Mouse (Mus musculus): ENCODE data around the gene Olfr549.

Gene Olfr549

DNA sequence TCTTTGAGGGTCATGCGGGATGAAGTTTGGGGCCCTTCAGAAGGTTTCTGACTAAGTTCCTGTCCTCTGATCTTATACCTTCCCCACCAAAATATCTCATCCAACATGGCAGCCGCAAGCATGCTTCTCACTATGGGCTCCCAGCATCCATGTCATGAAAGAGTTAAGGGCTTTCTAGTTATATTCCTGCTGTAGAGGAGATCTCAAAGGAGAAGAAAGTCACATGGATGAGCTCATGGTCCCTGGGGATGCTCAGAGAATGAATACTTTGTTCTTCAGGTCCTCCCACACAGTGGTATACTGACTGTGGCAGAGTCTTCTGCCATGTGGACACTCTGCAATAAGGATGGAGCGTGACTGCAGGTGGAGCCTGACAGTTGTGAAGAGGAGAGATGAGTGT lies at the start of gene Olfr549:
Olfr549 (plus strand) TSS at position 301 of the 400 bp plus-strand sequence.
- CTCF ChIA-PET: no interaction called here

DNA sequence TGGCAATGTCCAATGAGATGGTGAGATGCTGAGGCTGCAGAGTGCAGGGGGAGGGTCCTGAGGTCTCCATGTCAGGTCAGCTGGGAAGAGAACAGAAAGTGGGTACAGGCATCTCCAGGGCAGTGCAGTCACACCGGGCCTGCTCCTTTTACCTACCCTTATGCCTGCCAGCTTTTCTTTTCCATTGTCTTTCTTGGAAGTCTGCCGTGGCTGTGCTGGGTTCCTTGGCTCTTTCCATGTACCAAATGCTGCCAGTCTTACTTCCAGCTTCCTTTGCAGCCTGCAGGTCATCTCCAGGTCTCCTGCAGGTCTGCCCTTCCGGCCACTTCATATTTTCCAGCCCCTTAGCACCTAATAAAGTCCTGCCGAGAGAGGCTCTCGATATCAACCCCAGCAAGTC lies 47.7 kb upstream of the Olfr549 start:
- CTCF ChIA-PET: no interaction called here

DNA sequence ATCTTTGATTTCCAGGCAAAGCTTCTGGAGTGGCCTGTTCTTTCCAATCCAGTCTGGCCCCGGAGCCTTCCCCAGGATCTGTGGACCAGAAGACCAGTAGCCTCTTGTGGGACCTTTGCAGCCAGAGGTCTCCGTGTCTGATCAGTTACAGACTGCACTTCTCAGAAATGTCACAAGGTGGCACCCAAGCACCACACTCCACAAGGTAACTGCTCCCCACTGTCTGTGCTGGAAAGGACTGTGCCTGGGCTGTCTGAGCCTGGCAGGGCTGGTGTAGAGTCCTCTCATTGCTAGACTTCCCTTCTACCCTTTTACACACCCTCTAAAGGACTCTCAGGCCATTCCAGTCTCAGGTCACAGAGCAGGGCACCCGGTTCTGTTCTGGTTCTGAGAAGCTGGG lies 42.8 kb upstream of the Olfr549 start:
- CTCF ChIA-PET: no interaction called here

DNA sequence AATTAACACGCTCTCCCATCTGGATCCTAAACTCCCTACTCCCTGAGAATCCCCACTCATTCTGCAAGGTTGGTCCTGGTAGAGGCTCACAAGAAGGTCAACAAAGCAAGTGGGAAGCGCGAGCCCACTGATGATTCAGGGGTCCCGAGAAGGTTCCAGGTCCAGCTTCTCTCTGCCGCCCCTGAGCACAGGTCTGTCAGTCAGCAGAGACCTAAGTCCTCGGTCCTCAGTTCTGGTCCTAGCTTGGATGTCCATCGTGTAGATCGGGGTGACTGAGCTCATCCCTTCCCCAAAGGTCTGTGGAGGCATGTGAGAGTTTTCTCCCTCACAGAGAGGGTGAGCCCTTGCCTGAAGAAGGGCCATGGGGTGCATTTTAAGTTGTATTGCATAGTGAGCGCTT lies 41.6 kb upstream of the Olfr549 start:
- CTCF ChIA-PET: no interaction called here

DNA sequence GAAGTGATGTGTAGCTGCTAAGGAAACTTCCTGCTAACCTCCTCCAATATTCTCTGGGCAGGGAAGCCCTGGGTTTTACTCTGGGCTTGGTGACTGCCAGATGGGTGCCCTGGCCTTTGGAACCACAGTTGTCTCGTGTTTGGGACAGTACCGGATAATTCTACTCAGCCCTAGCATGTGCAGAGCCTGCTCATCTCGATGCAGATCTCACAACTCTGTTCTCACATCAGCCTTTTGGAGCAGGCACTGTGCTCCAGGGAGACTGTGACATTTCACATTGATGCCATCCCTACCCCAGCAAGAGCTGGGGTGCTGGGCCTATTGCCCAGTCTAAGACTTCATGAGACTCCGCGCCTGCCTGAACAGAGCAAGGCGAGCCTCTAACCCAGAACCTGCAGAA lies 41.0 kb upstream of the Olfr549 start:
- CTCF ChIA-PET: no interaction called here

DNA sequence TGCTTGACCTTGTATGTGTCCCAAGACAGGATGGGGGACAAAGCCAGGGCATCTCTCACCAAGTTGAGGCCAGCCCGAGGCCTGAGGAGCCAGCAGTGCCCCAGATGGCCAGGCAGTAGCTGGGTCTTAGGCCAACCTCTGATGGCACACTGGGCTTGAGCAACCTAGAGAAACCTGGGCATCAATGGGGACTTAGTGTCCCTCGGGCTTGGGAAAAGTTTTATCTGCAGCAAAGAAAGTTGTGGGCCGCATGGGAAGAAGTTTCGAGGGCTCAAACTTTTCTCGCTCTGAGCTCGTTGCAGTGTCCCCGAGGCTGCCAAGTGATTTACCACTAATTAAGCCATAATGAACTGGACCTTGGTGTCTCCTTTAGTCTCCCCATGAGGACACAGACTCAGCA lies 39.9 kb upstream of the Olfr549 start:
- CTCF ChIA-PET: no interaction called here

DNA sequence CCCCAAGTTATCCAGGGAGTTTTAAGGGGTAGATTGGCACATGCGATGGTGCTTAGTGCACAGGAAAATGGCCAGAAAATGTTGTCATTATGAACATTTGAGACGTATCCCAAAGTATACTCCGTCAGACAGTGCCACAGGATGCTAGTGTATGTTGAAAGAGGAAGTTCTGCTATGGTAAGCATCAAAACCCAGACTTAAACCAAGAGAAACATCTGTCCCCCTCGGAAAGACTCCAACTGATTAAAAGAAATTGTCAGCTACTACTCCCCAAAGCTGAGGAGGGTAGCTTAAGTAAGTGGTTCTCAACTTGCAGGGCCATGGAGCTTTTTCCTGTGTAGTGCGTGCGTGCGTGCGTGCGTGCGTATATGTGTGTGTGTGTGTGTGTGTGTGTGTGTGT lies 37.7 kb upstream of the Olfr549 start:
- CTCF ChIA-PET: interaction anchor here (0.6 to 1.5 kb wide), 2 partner anchors 20 to 122 kb away, joined by 3 read pairs; no protein-coding TSS in a partner anchor

DNA sequence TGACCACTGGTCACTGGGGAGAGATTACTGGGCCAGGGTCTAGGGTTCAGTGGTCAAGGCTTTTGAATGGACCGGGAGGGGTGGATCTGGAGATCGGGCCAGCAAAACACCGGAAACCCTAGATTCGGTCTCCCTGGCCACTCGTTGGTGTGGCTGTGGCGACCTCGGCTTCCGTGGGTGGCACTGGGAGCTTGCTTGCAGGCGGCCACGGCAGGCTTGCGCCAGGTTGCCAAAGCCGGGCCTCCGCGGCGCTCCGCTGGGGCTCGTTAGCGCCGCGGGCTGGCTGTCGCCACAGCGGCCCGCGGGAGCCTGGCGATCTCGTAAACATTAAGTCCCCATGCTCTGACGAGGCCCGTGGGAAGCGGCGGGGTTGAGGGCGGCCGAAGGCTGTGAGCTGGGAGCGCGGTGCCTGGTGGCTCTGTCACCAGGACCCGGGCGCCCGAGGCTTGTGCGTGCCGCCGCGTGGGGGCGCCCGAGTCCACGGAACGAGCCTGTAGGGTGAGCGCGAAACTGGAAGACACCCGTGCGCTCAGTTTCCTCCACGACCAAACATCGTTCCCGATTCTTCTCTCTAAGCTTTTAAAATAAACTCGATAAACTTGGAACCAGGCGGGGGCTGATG lies 36.7 kb upstream of the Olfr549 start:
- CTCF ChIA-PET: interaction anchor here (0.5 to 1.5 kb wide), 5 partner anchors 29 to 180 kb away, joined by 3 to 13 read pairs (median 3); no protein-coding TSS in a partner anchor

DNA sequence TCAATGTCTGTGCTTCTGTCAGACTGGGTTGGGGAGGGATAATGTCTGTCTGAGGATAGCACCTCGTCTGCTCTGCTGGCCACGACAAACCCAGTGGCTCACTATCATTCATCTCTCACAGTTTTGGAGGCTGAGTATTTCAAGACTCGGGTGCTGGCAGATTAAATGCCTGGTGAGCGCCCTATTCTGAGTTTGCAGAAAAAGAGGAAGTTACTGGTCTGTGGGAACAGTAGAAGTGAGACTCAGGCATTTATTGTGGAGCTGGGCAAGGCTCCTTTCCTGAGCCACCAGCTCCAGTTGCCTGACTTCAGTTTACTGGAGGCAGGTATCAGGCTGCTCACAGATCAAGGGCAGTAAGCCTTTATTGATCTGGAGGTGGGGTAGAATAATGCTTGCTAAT lies 35.5 kb upstream of the Olfr549 start:
- CTCF ChIA-PET: interaction anchor here (0.6 to 0.9 kb wide), 2 partner anchors 9 to 1278 kb away, joined by 3 to 5 read pairs; no protein-coding TSS in a partner anchor

DNA sequence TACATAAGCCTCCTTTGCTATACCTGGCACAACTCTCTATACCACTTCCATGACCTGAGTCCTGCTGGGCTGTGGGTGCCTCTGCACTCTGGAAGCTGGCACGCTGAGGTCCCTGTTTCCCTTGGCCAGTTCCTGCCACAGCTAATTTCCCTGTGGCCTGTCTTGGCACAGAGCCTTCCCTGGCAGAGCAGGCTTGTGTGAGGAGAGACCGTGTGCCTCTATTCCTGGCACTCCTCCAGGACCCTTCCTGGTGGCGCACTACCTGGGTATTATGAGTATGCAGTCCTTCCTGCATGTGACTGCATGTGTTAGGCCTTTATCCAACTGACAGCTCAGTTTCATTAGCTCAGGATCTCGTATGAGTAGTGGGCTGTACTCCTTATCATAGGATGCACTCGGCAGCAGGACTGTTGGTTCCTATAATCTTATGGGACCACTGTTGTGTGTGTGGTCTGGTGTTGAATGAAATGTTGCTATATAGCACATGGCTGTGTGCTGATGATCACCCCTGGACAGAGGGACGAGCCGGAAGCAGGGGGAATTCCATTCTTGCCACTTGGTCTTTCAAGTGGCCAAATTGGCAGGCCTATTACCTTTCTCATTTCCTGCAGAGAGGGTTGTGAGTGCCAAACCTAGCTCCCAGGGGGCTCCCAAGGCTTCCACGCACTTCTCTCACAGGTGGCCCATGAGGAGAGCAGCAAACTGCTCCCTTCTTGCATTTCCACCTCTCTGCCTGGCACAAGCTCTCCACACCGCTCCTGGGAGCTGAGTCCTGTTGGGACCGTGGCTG lies 33.2 kb upstream of the Olfr549 start:
- CTCF ChIA-PET: no interaction called here

DNA sequence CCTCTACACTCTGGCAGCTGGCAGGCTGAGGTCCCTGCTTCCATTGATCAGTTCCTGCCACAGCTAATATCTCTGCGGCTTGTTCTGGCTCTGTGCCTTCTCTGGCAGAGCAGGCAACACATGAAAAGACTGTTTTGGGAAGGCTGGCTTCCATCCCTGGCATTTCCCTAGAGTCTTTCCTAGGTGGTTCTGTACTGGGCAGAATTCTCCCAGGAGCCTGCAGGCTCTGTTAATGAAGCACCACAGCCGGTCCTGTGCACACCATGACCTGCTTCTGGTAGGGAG lies 32.7 kb upstream of the Olfr549 start:
- CTCF ChIA-PET: no interaction called here

DNA sequence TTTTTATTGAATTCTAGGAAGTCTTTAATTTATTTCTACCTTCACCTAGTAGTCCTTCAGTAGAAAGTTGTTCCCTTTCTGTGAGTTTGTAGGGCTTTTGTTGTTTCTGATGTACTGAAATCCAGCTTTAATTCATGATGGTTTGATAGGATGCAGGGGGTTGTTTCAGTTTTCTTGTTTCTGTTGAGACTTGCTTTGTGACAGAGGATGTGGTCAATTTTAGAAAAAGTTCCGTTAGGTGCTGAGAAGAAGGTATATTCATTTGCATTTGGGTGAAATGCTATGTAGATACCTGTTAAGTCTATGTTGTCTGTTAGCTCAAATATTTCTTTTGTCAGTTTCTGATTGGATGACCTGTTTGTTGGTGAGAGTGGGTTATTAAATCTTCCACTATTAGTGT lies 20.6 kb upstream of the Olfr549 start:
- CTCF ChIA-PET: interaction anchor here (0.6 kb wide), 1 partner anchor 43 kb away, joined by 6 read pairs; no protein-coding TSS in a partner anchor

DNA sequence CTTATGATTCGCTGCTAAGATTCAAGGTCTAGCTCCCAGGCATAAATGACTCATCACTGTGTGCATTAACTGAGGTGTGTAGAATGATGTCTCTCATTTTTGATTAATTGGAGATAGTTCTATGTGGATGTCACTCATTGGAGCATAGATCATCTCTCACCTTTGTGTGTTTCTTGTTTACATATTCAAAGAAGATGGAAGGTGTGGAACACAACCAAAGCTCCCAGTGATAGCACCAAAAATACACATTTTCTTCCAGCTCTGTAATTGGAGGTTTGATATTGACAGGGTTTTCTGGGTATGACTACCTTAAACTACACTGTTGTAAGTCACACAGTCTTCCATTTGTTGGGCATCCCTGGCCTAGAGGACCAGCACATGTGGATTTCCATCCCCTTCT lies 15.2 kb upstream of the Olfr549 start, which contains the start of gene Olfr547:
Olfr547 (plus strand) TSS at position 301 of the 400 bp plus-strand sequence.
- CTCF ChIA-PET: no interaction called here

DNA sequence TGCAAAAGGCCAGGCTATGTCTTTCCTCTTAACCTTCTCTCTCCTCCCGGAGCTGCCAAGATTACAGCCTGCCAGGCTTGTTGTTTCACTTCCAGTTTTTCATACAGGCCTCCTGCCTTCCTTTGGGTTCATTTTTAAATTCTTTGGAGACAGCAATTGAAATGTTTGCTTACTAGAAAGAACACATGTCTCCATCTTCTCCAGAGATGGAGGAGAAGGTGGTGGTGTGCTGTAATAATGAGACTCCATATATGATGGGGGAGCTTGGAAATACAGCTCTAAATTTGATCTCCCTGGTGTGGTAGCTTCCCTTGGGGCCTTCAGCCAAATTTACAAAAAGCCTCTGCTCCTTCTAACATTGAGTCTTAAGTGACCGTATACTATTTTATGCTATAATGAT lies 9.1 kb upstream of the Olfr549 start, which contains the start of gene Olfr548-ps1:
Olfr548-ps1 (plus strand) TSS at position 301 of the 400 bp plus-strand sequence.
- CTCF ChIA-PET: no interaction called here

DNA sequence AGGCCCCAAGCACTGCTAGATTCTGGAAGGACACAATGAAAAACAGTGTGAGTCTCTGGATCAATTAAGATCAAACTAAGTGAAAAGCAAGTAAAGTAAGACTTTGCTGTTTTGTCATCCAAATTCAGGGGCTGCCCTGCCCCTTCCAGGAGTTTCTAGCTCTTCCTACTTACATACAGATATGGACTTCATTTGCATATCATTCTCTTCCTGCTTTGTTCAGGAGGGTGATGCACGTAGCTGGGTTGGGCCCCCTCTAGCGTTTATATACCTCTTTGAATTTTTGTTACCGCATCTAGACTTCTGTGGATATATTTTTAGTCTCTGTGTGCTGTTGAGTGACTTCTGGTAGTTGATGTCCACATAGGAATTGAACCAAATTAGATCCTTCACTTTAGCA lies 8.4 kb upstream of the Olfr549 start:
- CTCF ChIA-PET: interaction anchor here (1.5 kb wide), 1 partner anchor 28 kb away, joined by 3 read pairs; no protein-coding TSS in a partner anchor

DNA sequence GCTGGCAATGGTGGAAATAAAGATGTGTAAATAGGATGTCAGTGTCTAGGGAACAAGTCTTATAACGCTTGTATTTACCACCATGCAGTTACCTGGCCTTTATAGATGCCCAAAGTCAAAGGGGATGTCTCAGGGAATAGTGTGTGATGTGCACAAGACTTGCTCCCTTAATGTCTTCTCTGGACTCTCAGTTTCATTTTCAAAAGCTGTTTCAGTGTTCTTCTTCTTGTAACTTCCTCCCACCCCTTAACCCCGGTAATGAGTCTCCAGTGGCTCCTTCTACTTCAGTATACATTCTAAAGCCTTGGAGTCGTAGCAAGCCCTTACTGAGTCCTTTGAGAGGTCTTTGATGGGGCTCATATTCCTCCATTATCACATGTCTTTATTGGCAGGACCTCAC lies 3.6 kb downstream of the Olfr549 start:
- CTCF ChIA-PET: no interaction called here

DNA sequence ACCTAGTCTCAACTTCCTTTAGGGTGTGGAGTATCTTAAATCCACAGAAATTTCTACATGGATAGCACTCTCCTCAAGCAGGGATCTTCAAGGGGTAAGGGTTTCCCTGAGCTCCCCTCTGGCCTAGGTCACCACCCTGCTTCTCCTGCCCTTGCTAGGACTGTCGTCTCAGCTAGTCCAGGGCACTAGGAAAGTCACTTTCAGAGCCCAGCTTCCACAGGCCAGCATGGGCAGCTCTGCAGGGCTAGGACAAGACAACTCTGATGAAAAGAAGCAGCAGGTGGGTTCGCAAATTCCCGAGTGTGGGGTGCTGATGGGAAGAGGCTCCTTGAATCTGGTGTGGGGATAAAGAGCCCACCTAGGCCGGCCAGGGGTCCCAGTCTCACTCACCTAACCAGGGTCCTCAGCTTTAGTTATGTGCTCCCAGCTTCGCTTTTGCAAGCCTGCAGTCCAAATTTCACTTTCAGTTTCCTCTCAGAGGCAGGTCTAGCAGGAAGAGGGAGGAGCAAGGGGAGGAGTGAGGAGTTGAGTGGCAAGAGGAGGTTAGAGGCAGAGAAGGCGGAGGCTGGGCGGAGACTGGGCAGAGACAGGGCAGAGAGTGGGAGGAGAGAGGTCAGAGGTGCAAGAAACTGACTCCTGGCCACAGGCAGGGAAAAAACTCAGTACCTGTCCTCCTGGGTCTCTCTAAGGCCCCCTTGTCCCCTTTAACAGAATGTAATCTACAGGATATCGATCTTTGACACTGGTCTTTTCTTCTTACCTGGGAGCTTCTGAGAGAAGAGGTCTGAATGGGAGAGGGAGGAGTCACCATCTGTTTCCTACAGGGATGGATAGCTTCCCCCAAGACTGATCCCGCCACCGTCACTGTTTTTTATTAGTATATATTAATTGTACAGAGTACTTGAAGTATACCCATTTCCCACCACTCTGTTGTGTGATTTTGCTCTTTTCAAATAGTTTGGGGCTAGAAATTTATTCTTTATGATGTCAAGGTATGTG lies 15.6 kb downstream of the Olfr549 start, which contains the start of gene Trim21:
Trim21 (minus strand) TSS at position 488 of the 999 bp plus-strand sequence.
- CTCF ChIA-PET: interaction anchor here (0.6 kb wide), 1 partner anchor 633 kb away, joined by 3 read pairs; no protein-coding TSS in a partner anchor

DNA sequence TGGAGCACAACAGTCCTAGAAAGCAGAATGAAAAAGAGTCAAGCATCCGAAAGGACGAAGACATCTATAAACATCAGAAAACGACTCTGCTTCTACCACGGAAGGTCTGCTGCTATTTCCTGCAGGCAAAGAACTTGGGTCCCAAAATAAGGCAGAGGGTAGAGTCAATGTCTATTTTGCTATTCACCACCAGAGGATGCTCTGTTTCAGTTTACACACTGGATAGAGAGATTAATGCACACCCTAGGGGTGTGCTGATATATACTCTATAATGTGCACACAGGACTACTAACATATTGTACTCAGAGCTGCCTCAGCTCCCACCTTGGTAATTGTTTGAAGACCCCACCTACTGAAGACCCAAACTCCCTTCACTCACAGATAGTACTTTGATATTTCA lies 16.5 kb downstream of the Olfr549 start:
- CTCF ChIA-PET: no interaction called here

DNA sequence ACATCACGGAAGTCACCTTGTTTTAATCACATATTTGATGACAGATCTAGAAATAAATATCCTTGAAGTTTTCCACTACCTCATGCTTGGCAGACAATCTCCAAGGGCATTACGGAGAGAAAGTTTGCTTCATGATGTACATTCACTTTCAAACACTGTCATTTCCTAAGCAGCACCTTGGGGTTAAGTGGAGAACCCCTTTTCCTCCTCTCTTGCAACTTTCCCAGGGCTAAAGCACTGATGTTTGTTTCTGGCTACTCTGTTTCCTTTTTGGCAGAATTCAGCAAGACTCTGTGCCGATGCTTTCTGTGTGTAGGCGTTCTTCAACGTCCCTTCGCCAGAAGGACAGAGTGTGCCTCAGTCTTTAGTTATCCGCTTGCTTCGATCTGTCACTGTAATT lies 21.5 kb downstream of the Olfr549 start, which contains the start of gene Olfr550:
Olfr550 (plus strand) TSS at position 301 of the 400 bp plus-strand sequence.
- CTCF ChIA-PET: interaction anchor here (0.6 kb wide), 1 partner anchor 42 kb away, joined by 6 read pairs; no protein-coding TSS in a partner anchor

DNA sequence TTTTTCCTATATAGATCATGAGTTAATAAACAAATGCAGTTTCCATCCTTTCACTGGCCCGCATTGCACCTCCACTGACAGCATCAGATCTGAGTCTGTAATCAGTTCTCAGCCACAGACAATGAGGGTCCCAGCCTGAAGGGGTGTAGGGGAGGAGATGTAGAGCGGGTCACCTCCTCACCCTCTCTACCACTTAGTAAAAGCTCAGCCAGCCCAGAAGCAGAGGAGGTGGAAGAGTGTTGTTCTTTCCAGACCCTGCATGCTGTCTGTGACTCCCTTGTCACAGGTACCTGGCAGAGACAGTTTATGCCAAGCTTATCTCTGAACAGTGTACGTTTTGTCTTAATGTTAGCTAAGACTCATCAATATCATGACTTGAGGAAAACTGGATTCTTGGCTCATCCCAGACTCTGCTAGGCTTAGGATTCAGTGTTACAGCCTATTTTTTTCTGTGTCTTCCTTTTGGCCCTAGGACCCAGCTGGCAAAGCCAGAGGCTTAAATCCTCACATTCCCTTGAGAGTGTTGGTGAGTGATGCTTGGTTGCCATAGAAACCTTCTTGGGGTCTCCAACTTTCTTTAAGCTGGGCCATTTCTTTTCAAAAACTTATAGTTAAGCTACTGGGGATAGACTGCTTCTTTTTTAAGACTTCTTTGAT lies 23.6 kb downstream of the Olfr549 start:
- CTCF ChIA-PET: no interaction called here

DNA sequence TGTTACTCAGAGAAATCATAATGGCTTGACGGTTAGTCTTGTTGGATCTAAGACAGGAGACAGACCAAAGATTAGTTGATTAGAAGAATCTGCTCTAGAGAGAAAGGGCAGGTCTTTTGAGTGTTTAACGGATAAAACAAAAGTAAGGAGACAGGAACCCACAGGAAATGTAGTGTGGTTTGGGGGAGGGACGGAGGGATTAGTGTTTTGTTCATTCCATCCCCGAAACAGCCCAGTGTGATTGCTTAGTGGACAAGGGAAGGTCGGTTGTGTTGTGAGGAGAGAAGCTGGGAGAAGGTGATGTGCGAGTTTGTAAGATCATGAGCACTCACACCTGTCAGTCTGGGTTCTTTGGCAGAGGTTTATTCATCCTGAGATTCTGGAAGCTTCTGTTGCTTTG lies 26.3 kb downstream of the Olfr549 start:
- CTCF ChIA-PET: no interaction called here
